Mouse (Mus musculus) hindbrain, embryonic 12.5 days (tissue): Measurements from ENCODE around the gene Slc13a3. TPM values are rescaled to one million over a fixed set of nuclear protein-coding genes. Genes with fewer than 3 reads are reported as not detected.
A peak's percentile ranks its signal among the peaks of the same experiment; 100 is the strongest.

Experiments used
- ATAC-seq: fragments of 200-750 bp; cut with Nextera tagmentation; 2 replicates; pipeline ENCODE4 v1.8.0; 2017; ENCODE audit warnings: moderate TSS enrichment; ENCODE audit not compliant: low FRiP score
- H3K27ac ChIP-seq: fragments of 300-500 bp; sonication (generic); 2 replicates; pipeline ENCODE4 v1.5.1; 2016; ENCODE audit warnings: mild to moderate bottlenecking
- H3K27me3 ChIP-seq: fragments of 300-500 bp; sonication (generic); 2 replicates; pipeline ENCODE4 v1.6.1; 2016; ENCODE audit warnings: mild to moderate bottlenecking
- H3K36me3 ChIP-seq: fragments of 300-500 bp; sonication (generic); 2 replicates; pipeline ENCODE4 v1.6.1; 2016; ENCODE audit warnings: mild to moderate bottlenecking
- H3K4me1 ChIP-seq: fragments of 300-500 bp; sonication (generic); 2 replicates; pipeline ENCODE4 v1.6.1; 2016
- H3K4me2 ChIP-seq: fragments of 300-500 bp; sonication (generic); replicated peaks from 2 replicates; pipeline ENCODE4 v1.6.1; 2016; ENCODE audit warnings: mild to moderate bottlenecking
- H3K4me3 ChIP-seq: fragments of 300-500 bp; sonication (generic); 2 replicates; pipeline ENCODE4 v1.5.1; 2016; ENCODE audit warnings: mild to moderate bottlenecking
- H3K9ac ChIP-seq: fragments of 300-500 bp; sonication (generic); 2 replicates; pipeline ENCODE4 v1.6.1; 2016; ENCODE audit warnings: mild to moderate bottlenecking, moderate library complexity
- H3K9me3 ChIP-seq: fragments of 300-500 bp; sonication (generic); replicated peaks from 2 replicates; pipeline ENCODE4 v1.6.1; 2016; ENCODE audit warnings: mild to moderate bottlenecking
- WGBS: fragments of 180-500 bp; shearing (Covaris S2); methylation state at CpG from one replicate; pipeline ENCODE4 v1.1.7; 2016; 5-methylcytosine and 5-hydroxymethylcytosine counted together
- polyA plus RNA-seq: library from polyadenylated mRNA; unstranded; fragments of >200 nt; fragmentation: Nextera tagmentation; extraction: Ambion mirVana; gene quantifications from 2 replicates; pipeline ENCODE4 v1.2.1, GENCODE M21; 2016

Gene Slc13a3
- polyA plus RNA-seq, 1 experiment from 2014 or later = 1.2 TPM

GRCm38 (mm10) chr2:165494495-165494894 is 21.5 kb upstream of the Slc13a3 start:
- no peak overlapping the region for H3K4me3 ChIP-seq
- H3K27ac ChIP-seq = peak overlapping the region; percentile 90
- WGBS = 35% methylated on average over 2 of the region's 2 CpGs
- peak overlapping the region; percentile 38 for H3K9ac ChIP-seq
- H3K27me3 ChIP-seq = no peaks in the 10 kb centered on the region
- ATAC-seq = peak; percentile 18; the same call in 1 of the 2 replicates
- no peaks in the 10 kb centered on the region for H3K9me3 ChIP-seq
- peaks cover 14% of the 10 kb centered on the region for H3K36me3 ChIP-seq
- H3K4me2 ChIP-seq = peak overlapping the region; percentile 82; the same call in 1 of the 2 replicates
- peaks cover 20% of the 10 kb centered on the region for H3K4me1 ChIP-seq

DNA sequence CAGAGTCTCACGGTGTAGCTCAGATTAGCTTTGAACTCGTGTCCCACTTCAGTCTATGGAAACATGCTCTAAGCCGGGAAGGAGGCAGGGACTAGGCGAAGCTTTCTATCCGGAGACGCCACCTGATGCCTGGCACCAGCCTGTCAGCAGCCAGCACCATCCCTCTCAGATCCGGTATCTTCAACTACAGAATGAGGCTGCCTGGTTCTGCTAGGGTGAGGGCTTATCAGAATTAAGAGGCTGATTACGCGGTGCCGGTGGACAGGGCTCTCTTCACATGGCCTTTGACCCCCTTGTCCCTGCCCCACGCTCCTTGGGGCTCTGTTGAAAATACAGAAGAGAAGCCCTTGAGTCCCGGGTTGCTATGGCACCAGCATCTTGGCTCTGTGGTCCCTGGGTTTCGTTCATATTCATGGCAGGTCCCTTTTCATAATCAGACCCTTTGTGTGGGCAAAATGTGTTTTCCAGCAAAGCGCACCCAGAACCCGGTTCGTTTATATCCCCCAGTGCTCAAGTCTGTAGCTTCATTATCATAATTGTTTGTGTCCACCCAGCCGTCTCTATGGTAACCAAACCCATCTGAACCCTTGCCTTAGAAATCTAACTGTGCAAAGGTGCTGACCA is 20.7 kb upstream of the Slc13a3 start:
- Histone ChIP-seq H3K9me3 (no peaks in the 10 kb centered on the region), H3K27ac (peak overlapping the region; percentile 90), H3K9ac (peak overlapping the region; percentile 78), H3K36me3 (peaks cover 22% of the 10 kb centered on the region), H3K4me3 (peak overlapping the region; percentile 79), H3K27me3 (no peaks in the 10 kb centered on the region), H3K4me1 (peaks cover 20% of the 10 kb centered on the region), H3K4me2 (peak overlapping the region; percentile 82)
- 13% methylated on average over 17 of the region's 17 CpGs for WGBS
- ATAC-seq = peak; percentile 68

- Histone ChIP-seq H3K36me3 (peaks cover 28% of the 10 kb centered on the region), H3K9me3 (no peaks in the 10 kb centered on the region), H3K27ac (peak within 1 kb of the TSS; percentile 90), H3K4me3 (peak within 1 kb of the TSS; percentile 79), H3K27me3 (no peaks in the 10 kb centered on the region), H3K4me2 (peak within 1 kb of the TSS; percentile 82), H3K4me1 (peaks cover 20% of the 10 kb centered on the region), H3K9ac (peak within 1 kb of the TSS; percentile 78)
- WGBS = 1% methylated on average over 71 of the region's 84 CpGs
- ATAC-seq = peak; percentile 84
Measured at GRCm38 (mm10) chr2:165492648-165493553, 19.9 kb upstream of the Slc13a3 start, which contains the start of gene Trp53rka. Gene Trp53rka, minus strand, starts transcription at chr2:165493324.

DNA sequence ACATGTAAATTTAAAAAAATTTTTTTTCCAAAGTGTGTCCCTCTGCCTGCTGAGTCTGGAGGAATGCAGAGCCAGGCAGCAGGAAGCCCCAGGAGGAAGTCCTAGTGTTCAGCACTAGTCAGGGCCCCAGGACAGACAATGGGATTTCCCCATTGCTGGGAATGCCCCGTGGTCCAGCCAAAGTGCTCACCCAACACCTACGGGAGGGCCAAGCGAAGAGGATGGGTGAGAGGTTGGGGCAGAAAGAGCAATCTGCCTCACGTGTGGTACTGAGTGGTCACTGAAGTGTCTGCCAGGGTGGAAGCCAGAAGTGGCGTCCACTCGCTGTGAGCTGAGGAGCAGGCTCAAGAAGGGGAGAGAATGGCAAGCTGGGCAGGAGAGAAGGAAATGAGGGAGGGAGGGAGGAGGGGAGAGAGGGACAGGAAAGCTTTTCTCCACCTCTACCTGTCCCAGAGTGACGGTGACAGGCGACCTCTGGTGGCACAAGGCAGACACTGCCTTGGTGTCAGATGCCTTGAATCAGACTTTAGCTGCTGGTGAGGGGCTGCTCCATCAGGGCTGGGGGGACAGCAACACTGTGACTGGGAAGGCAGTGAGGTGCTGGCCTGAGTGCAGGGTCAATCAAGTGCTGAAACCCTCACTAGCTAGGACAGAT is 14.0 kb upstream of the Slc13a3 start:
- 29% methylated on average over 8 of the region's 8 CpGs for WGBS
- no peaks in the 10 kb centered on the region; the same call in 1 of the 2 replicates for H3K27me3 ChIP-seq
- H3K9me3 ChIP-seq = no peaks in the 10 kb centered on the region
- H3K4me1 ChIP-seq = peaks cover 15% of the 10 kb centered on the region
- H3K36me3 ChIP-seq = peaks cover 28% of the 10 kb centered on the region
- no peak overlapping the region for H3K4me2 ChIP-seq
- H3K27ac ChIP-seq = no peak overlapping the region
- H3K4me3 ChIP-seq = no peak overlapping the region
- no peak overlapping the region for H3K9ac ChIP-seq
- peak; percentile 73 for ATAC-seq

DNA sequence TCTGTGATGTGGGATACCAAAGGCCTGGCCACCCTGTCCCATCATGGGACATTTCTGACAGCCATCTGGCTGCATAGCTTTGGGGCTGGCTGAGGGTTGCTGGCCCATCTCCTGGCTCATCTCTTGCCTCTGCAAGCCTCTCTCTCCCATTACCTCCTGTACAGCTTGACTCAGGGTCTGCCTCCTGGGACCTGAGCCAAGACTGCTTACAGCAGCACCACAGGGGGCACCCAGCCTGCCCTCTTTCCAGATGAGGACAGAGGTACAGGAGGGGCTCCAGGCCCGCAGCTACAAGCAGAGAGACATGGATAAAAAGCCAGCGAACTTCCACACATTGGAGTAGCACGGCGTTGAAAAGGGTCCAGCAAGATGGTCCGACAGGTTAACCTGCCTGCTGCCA is 13.4 kb upstream of the Slc13a3 start:
- H3K27ac ChIP-seq = no peak overlapping the region
- 67% methylated on average over 5 of the region's 5 CpGs for WGBS
- H3K27me3 ChIP-seq = no peaks in the 10 kb centered on the region; the same call in 1 of the 2 replicates
- no peak overlapping the region for H3K4me2 ChIP-seq
- H3K4me1 ChIP-seq = peaks cover 13% of the 10 kb centered on the region
- no peak for ATAC-seq
- H3K9ac ChIP-seq = no peak overlapping the region
- H3K36me3 ChIP-seq = peaks cover 28% of the 10 kb centered on the region
- no peak overlapping the region for H3K4me3 ChIP-seq
- H3K9me3 ChIP-seq = no peaks in the 10 kb centered on the region

DNA sequence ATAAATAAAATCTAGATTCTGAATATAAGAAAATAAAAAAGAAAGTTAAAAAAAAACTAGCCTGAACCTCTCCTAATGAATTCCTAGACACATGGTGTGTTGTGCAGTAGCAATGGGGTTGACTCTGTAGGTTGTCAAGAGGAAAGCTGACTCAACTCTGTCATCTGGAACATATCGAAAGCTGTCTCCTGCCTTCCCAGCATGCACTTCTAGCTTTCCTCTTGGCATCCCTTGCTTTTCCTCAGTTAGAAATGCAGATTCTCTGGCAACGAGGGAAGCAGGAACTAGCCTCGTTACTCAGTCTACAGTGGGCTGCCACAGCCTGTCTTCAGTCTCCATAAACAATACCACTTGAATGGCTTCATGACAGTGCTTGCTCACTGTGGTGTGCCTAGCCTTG is 12.8 kb upstream of the Slc13a3 start:
- Histone ChIP-seq H3K9me3 (no peaks in the 10 kb centered on the region), H3K27ac (no peak overlapping the region), H3K36me3 (peaks cover 27% of the 10 kb centered on the region), H3K27me3 (no peaks in the 10 kb centered on the region; the same call in 1 of the 2 replicates), H3K4me2 (no peak overlapping the region), H3K4me3 (no peak overlapping the region), H3K9ac (no peak overlapping the region), H3K4me1 (peaks cover 13% of the 10 kb centered on the region)
- WGBS = 81% methylated on average over 3 of the region's 3 CpGs
- no peak for ATAC-seq

DNA sequence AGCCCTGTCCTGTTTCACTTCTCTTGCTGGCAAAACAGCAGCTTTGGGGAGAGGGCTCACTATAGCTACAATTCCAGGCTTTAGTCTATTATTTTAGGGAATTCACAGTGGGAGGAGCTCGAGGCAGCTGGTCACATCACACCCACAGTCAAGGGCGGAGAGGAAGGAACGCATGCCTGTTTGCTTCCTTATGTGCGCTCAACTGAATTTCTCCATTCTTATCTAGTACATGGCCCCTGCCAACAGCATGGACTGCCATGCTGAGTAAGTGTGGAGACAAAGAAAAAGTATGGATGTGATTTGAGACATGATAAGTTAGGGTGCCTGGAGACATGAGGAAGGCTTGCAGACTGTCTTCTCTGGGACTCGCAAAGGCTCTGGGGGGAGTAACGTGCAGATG is 11.1 kb upstream of the Slc13a3 start:
- no peak for ATAC-seq
- H3K9me3 ChIP-seq = no peaks in the 10 kb centered on the region
- H3K4me1 ChIP-seq = peaks cover 13% of the 10 kb centered on the region
- no peak overlapping the region for H3K9ac ChIP-seq
- 59% methylated on average over 6 of the region's 6 CpGs for WGBS
- H3K27ac ChIP-seq = no peak overlapping the region
- no peaks in the 10 kb centered on the region; the same call in 1 of the 2 replicates for H3K27me3 ChIP-seq
- peaks cover 10% of the 10 kb centered on the region for H3K36me3 ChIP-seq
- no peak overlapping the region for H3K4me2 ChIP-seq
- no peak overlapping the region for H3K4me3 ChIP-seq

GRCm38 (mm10) chr2:165482003-165482402 is 9.0 kb upstream of the Slc13a3 start:
- no peak overlapping the region for H3K27ac ChIP-seq
- 61% methylated on average over 8 of the region's 8 CpGs for WGBS
- no peaks in the 10 kb centered on the region; the same call in 1 of the 2 replicates for H3K27me3 ChIP-seq
- H3K9ac ChIP-seq = no peak overlapping the region
- no peaks in the 10 kb centered on the region for H3K9me3 ChIP-seq
- peaks cover 10% of the 10 kb centered on the region for H3K4me1 ChIP-seq
- no peak overlapping the region for H3K4me2 ChIP-seq
- ATAC-seq = no peak
- H3K36me3 ChIP-seq = no peaks in the 10 kb centered on the region
- no peak overlapping the region for H3K4me3 ChIP-seq

GRCm38 (mm10) chr2:165475850-165476249 is 2.8 kb upstream of the Slc13a3 start:
- no peak overlapping the region for H3K9ac ChIP-seq
- 40% methylated on average over 5 of the region's 5 CpGs for WGBS
- no peak for ATAC-seq
- H3K36me3 ChIP-seq = no peaks in the 10 kb centered on the region
- no peak overlapping the region for H3K4me2 ChIP-seq
- H3K27me3 ChIP-seq = peaks cover 32% of the 10 kb centered on the region
- no peak overlapping the region for H3K27ac ChIP-seq
- H3K4me1 ChIP-seq = peaks cover 5% of the 10 kb centered on the region
- no peak overlapping the region for H3K4me3 ChIP-seq
- no peaks in the 10 kb centered on the region for H3K9me3 ChIP-seq

GRCm38 (mm10) chr2:165475412-165475811 is 2.4 kb upstream of the Slc13a3 start:
- no peaks in the 10 kb centered on the region for H3K36me3 ChIP-seq
- H3K4me3 ChIP-seq = no peak overlapping the region
- no peak overlapping the region for H3K27ac ChIP-seq
- H3K27me3 ChIP-seq = peaks cover 32% of the 10 kb centered on the region
- H3K4me2 ChIP-seq = no peak overlapping the region
- peaks cover 5% of the 10 kb centered on the region for H3K4me1 ChIP-seq
- 73% methylated on average over 7 of the region's 7 CpGs for WGBS
- no peak overlapping the region for H3K9ac ChIP-seq
- ATAC-seq = no peak
- H3K9me3 ChIP-seq = no peaks in the 10 kb centered on the region

GRCm38 (mm10) chr2:165471943-165472342 is 1.1 kb downstream of the Slc13a3 start:
- Histone ChIP-seq H3K36me3 (no peaks in the 10 kb centered on the region), H3K4me2 (no peak overlapping the region), H3K27ac (no peak overlapping the region), H3K4me3 (no peak overlapping the region), H3K4me1 (peaks cover 20% of the 10 kb centered on the region), H3K27me3 (peaks cover 32% of the 10 kb centered on the region), H3K9ac (no peak overlapping the region), H3K9me3 (no peaks in the 10 kb centered on the region)
- ATAC-seq = no peak
- WGBS = 60% methylated on average over 11 of the region's 11 CpGs

- no peak overlapping the region for H3K4me3 ChIP-seq
- no peak for ATAC-seq
- H3K4me1 ChIP-seq = peaks cover 20% of the 10 kb centered on the region
- H3K9me3 ChIP-seq = no peaks in the 10 kb centered on the region
- H3K9ac ChIP-seq = no peak overlapping the region
- no peak overlapping the region for H3K4me2 ChIP-seq
- no peaks in the 10 kb centered on the region for H3K36me3 ChIP-seq
- 49% methylated on average over 5 of the region's 5 CpGs for WGBS
- H3K27ac ChIP-seq = no peak overlapping the region
- peaks cover 32% of the 10 kb centered on the region for H3K27me3 ChIP-seq
Measured at GRCm38 (mm10) chr2:165470167-165470566, 2.9 kb downstream of the Slc13a3 start.
